Mouse (Mus musculus) neural tube, embryonic 14.5 days (tissue): ENCODE data around the gene Hsp90ab1. TPM values are rescaled to one million over a fixed set of nuclear protein-coding genes. Genes with fewer than 3 reads are reported as not detected.

Experiments
- ATAC-seq: fragments of 200-750 bp; cut with Nextera tagmentation; 2 replicates; pipeline ENCODE4 v1.8.0; 2017; ENCODE audit warnings: low read depth, mild to moderate bottlenecking, moderate TSS enrichment, moderate library complexity
- H3K27ac ChIP-seq: fragments of 300-500 bp; sonication (generic); 2 replicates; pipeline ENCODE4 v1.5.1; 2014; ENCODE audit warnings: low read depth, mild to moderate bottlenecking, control low read depth, low read length, moderate library complexity, mixed read lengths
- H3K27me3 ChIP-seq: fragments of 300-500 bp; sonication (generic); 2 replicates; pipeline ENCODE4 v1.6.1; 2014; ENCODE audit warnings: low read length; ENCODE audit not compliant: control insufficient read depth, insufficient read depth
- H3K36me3 ChIP-seq: fragments of 300-500 bp; sonication (generic); 2 replicates; pipeline ENCODE4 v1.6.1; 2014; ENCODE audit warnings: low read length, mixed read lengths; ENCODE audit not compliant: control insufficient read depth, insufficient read depth
- H3K4me1 ChIP-seq: fragments of 300-500 bp; sonication (generic); 2 replicates; pipeline ENCODE4 v1.6.1; 2014; ENCODE audit warnings: low read length; ENCODE audit not compliant: control insufficient read depth, insufficient read depth
- H3K4me2 ChIP-seq: fragments of 300-500 bp; sonication (generic); 2 replicates; pipeline ENCODE4 v1.6.1; 2014; ENCODE audit warnings: mild to moderate bottlenecking, low read depth, low read length, control low read depth
- H3K4me3 ChIP-seq: fragments of 300-500 bp; sonication (generic); 2 replicates; pipeline ENCODE4 v1.5.1; 2014; ENCODE audit warnings: low read depth, low read length, control low read depth, mixed read lengths
- H3K9ac ChIP-seq: fragments of 300-500 bp; sonication (generic); replicated peaks from 2 replicates; pipeline ENCODE4 v1.6.1; 2014; ENCODE audit warnings: low read depth, mild to moderate bottlenecking, control low read depth, low read length, mixed read lengths
- H3K9me3 ChIP-seq: fragments of 300-500 bp; sonication (generic); 2 replicates; pipeline ENCODE4 v1.6.1; 2016; ENCODE audit warnings: low read length; ENCODE audit not compliant: control insufficient read depth
- WGBS: fragments of 180-500 bp; shearing (Covaris S2); extraction: QIAGEN DNeasy Blood & Tissue Kit; methylation state at CpG from one replicate; pipeline ENCODE4 v1.1.7; 2014; 5-methylcytosine and 5-hydroxymethylcytosine counted together
- polyA plus RNA-seq: library from polyadenylated mRNA; unstranded; fragments of >200 nt; fragmentation: Nextera tagmentation; extraction: Ambion mirVana; gene quantifications from 2 replicates; pipeline ENCODE4 v1.2.1, GENCODE M21; 2014

Gene Hsp90ab1
- polyA plus RNA-seq, 1 experiment from 2014 or later: 1,278 TPM

DNA sequence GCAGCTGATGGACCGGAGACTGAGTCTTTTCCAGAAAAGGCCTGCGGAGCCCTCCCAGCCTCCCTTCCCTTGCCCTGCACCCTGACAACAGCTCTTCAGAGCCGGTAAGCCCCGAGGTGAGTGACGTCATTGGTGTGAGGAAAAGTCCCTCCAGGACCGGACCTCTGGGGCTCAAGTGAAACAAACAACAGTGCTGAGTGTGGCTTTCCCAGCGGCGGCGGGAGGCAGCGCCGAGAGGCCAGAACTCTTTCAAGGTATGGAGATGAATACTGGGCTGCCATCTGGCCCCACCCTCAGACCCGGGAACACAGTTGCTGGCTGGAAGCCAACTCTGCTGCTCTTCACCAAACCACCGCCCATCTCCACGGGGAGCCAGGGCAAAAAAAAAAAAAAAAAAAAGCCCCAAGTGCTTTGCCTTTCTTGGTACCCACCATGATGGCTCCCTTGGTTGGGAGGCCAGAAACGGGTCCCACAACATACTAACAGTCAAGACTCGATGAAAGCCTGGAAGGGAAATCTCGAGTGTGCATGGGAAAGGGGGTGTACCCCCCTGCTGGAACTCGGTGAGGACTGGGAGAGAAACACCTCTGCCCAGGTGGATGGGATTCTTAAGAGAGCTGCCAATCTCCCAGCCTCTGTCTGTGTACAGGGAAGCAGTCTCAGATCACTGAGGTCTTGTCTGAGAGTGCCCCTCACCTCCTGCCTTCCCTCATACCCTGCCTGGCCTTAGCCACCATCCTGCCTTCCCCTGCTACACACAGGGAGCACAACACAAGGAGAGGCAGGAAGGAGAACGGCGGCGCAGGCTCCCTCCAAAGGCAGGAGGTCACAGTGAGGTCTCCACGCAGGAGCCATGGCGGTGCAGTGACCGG, 28.8 kb downstream of the Hsp90ab1 start:
- H3K4me1 ChIP-seq: peaks cover 19% of the 10 kb centered on the region
- H3K9ac ChIP-seq: no peak overlapping the region
- WGBS: 6% methylated on average over 24 of the region's 24 CpGs
- H3K4me2 ChIP-seq: no peak overlapping the region
- H3K36me3 ChIP-seq: peaks cover 19% of the 10 kb centered on the region
- no peak for ATAC-seq
- no peaks in the 10 kb centered on the region for H3K9me3 ChIP-seq
- H3K27me3 ChIP-seq: peaks cover 19% of the 10 kb centered on the region
- no peak overlapping the region for H3K4me3 ChIP-seq
- H3K27ac ChIP-seq: no peak overlapping the region

GRCm38 (mm10) chr17:45543115-45543514, 30.0 kb downstream of the Hsp90ab1 start:
- H3K9ac ChIP-seq: no peak overlapping the region
- peaks cover 18% of the 10 kb centered on the region for H3K4me1 ChIP-seq
- ATAC-seq: no peak
- H3K9me3 ChIP-seq: no peaks in the 10 kb centered on the region
- no peak overlapping the region for H3K4me3 ChIP-seq
- 38% methylated on average over 1 of the region's 1 CpGs for WGBS
- H3K4me2 ChIP-seq: no peak overlapping the region
- peaks cover 19% of the 10 kb centered on the region for H3K27me3 ChIP-seq
- peaks cover 19% of the 10 kb centered on the region for H3K36me3 ChIP-seq
- no peak overlapping the region for H3K27ac ChIP-seq

DNA sequence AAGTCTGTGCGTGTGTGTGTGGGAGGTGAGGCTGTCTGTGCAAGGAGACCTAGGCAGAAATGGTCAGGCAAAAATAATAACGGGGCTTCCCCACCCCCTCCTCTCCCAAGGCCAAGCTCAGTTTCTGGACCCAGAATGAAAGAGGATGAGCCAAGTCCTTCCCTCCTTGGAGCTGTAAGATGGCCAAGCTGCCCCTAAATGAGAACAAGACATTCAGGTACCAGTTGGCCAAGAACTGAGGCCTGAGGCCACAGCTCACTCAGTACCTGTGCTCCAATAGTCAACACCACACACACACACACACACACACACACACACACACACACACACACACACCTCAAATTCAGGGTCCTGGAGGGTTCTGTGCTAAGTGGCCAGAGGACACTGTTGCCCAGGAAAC, 30.4 kb downstream of the Hsp90ab1 start:
- ATAC-seq: no peak
- no peak overlapping the region for H3K4me3 ChIP-seq
- 81% methylated on average over 2 of the region's 2 CpGs for WGBS
- H3K4me2 ChIP-seq: no peak overlapping the region
- no peak overlapping the region for H3K27ac ChIP-seq
- no peak overlapping the region for H3K9ac ChIP-seq
- peaks cover 19% of the 10 kb centered on the region for H3K36me3 ChIP-seq
- no peaks in the 10 kb centered on the region for H3K9me3 ChIP-seq
- peaks cover 14% of the 10 kb centered on the region for H3K4me1 ChIP-seq
- peaks cover 19% of the 10 kb centered on the region for H3K27me3 ChIP-seq

DNA sequence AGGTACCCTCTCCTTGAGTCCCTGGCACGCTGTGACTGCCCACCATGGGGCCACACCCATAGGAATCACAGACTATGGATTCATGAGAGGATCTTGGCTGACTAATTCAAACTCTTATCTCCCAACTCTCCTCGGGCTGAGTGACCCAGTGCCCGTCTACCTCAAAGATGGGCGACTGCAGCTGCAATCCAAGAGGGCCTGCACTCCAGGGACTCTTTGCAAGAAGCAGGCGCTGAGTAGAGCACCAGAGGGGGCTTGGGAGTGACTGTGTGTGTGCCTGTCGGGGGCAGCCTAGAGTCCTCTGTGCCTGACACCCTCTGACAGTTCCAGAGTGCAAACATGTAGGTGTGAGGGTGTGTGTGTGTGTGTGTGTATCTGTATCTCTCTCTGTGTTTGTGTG, 30.9 kb downstream of the Hsp90ab1 start:
- H3K4me3 ChIP-seq: no peak overlapping the region
- H3K9ac ChIP-seq: no peak overlapping the region
- peaks cover 19% of the 10 kb centered on the region for H3K36me3 ChIP-seq
- H3K4me1 ChIP-seq: peaks cover 13% of the 10 kb centered on the region
- no peak for ATAC-seq
- peaks cover 16% of the 10 kb centered on the region for H3K27me3 ChIP-seq
- H3K27ac ChIP-seq: no peak overlapping the region
- no peak overlapping the region for H3K4me2 ChIP-seq
- WGBS: 34% methylated on average over 6 of the region's 6 CpGs
- H3K9me3 ChIP-seq: no peaks in the 10 kb centered on the region

GRCm38 (mm10) chr17:45539664-45540063, 33.4 kb downstream of the Hsp90ab1 start:
- no peaks in the 10 kb centered on the region; the same call in 1 of the 2 replicates for H3K27me3 ChIP-seq
- WGBS: 84% methylated on average over 21 of the region's 21 CpGs
- no peak overlapping the region for H3K27ac ChIP-seq

GRCm38 (mm10) chr17:45538394-45538793, 34.7 kb downstream of the Hsp90ab1 start:
- no peak overlapping the region for H3K4me3 ChIP-seq
- H3K9me3 ChIP-seq: no peaks in the 10 kb centered on the region

More at GRCm38 (mm10) chr17:45539664-45540063, 33.4 kb downstream of the Hsp90ab1 start:
- no peak overlapping the region for H3K4me3 ChIP-seq
- H3K36me3 ChIP-seq: peaks cover 3% of the 10 kb centered on the region; the same call in 1 of the 2 replicates
- H3K9ac ChIP-seq: no peak overlapping the region
- peaks cover 5% of the 10 kb centered on the region; the same call in 1 of the 2 replicates for H3K4me1 ChIP-seq
- ATAC-seq: no peak
- H3K9me3 ChIP-seq: no peaks in the 10 kb centered on the region
- H3K4me2 ChIP-seq: no peak overlapping the region

DNA sequence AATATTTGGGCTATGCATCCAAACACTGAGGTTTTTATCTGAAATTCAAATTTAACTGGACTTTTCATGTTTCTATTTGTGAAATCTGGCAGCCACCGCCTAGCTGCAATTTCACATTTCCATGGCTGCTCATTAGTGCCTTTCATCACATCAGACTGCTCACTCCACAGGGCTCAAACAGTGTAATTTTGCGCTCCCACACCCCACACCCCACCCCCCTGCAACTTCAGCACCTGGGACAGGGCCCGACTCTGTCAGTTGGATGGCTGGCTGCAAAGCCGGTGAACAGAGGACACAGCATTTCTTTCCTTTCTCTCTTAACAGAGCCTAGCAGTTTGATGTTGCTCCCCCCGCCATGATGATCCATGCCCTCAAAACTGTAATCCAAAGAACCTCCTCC, 36.8 kb downstream of the Hsp90ab1 start:
- Histone ChIP-seq H3K4me1 (no peaks in the 10 kb centered on the region), H3K4me3 (no peak overlapping the region), H3K4me2 (no peak overlapping the region), H3K9me3 (no peaks in the 10 kb centered on the region), H3K9ac (no peak overlapping the region), H3K27ac (no peak overlapping the region), H3K36me3 (no peaks in the 10 kb centered on the region), H3K27me3 (no peaks in the 10 kb centered on the region)
- no peak for ATAC-seq
- WGBS: 16% methylated on average over 5 of the region's 5 CpGs

More at GRCm38 (mm10) chr17:45538394-45538793, 34.7 kb downstream of the Hsp90ab1 start:
- Histone ChIP-seq H3K4me1 (no peaks in the 10 kb centered on the region), H3K27ac (no peak overlapping the region), H3K9ac (no peak overlapping the region), H3K4me2 (no peak overlapping the region), H3K27me3 (no peaks in the 10 kb centered on the region), H3K36me3 (no peaks in the 10 kb centered on the region)
- 71% methylated on average over 4 of the region's 4 CpGs for WGBS
- no peak for ATAC-seq

GRCm38 (mm10) chr17:45532896-45533295, 40.2 kb downstream of the Hsp90ab1 start:
- Histone ChIP-seq H3K36me3 (no peaks in the 10 kb centered on the region), H3K27ac (no peak overlapping the region), H3K9ac (no peak overlapping the region), H3K27me3 (no peaks in the 10 kb centered on the region), H3K4me1 (no peaks in the 10 kb centered on the region), H3K4me2 (no peak overlapping the region), H3K4me3 (no peak overlapping the region), H3K9me3 (no peaks in the 10 kb centered on the region)
- 57% methylated on average over 15 of the region's 15 CpGs for WGBS
- ATAC-seq: no peak

DNA sequence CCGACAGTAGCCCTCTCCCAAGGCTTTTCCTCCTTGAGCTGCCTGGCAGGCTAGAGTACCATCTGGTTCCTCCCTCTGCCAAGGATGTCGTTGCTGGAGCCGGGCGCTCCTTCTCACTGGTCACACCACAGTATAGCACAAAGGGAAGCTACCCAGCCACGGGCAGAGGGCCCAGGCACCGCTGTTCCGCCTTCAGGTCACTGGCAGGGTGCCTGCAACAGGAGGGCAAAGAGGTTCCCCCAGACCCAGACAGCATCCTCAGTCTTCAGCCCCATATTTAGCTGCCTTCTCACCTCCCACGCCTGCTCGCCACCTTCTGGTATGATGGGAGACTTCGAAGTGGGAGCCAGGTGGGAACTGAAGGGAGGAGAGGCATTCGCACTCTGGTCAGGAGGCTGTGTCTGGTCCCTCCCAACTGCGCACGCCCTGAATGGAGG, 42.7 kb downstream of the Hsp90ab1 start:
- no peak for ATAC-seq
- 40% methylated on average over 13 of the region's 13 CpGs for WGBS
- Histone ChIP-seq H3K36me3 (no peaks in the 10 kb centered on the region), H3K4me2 (no peak overlapping the region), H3K9ac (no peak overlapping the region), H3K4me3 (no peak overlapping the region), H3K27me3 (no peaks in the 10 kb centered on the region), H3K4me1 (no peaks in the 10 kb centered on the region), H3K27ac (no peak overlapping the region), H3K9me3 (no peaks in the 10 kb centered on the region)
